Mouse (Mus musculus) bone marrow, adult 2 months (tissue): Measurements from ENCODE around the gene Nploc4. TPM values are rescaled to one million over a fixed set of nuclear protein-coding genes. Genes with fewer than 3 reads are reported as not detected.
A peak's percentile ranks its signal among the peaks of the same experiment; 100 is the strongest.

Experiments used
- H3K27ac ChIP-seq: fragments of 200-500 bp; 2 replicates; pipeline ENCODE4 v1.5.1; 2012; ENCODE audit warnings: low read depth, mild to moderate bottlenecking, control low read depth, inconsistent platforms, low read length; ENCODE audit not compliant: control insufficient read depth, poor library complexity, insufficient read depth
- H3K4me1 ChIP-seq: fragments of 200-500 bp; 2 replicates; pipeline ENCODE4 v1.6.1; 2011; ENCODE audit warnings: low read length; ENCODE audit not compliant: control insufficient read depth, insufficient read depth
- H3K4me3 ChIP-seq: fragments of 200-500 bp; replicated peaks from 2 replicates; pipeline ENCODE3; 2011; ENCODE audit warnings: mild to moderate bottlenecking, low read depth, low read length, control low read depth; ENCODE audit not compliant: control insufficient read depth
- CTCF ChIP-seq: fragments of 200-500 bp; IDR thresholded peaks from 2 replicates; pipeline ENCODE4 v1.5.1; 2011; ENCODE audit warnings: low read length, control low read depth; ENCODE audit not compliant: control insufficient read depth, insufficient read depth
- POLR2A ChIP-seq: fragments of 200-500 bp; IDR thresholded peaks from 2 replicates; pipeline ENCODE4 v1.6.1; 2011; ENCODE audit warnings: low read depth, mild to moderate bottlenecking, control low read depth, low read length, borderline replicate concordance; ENCODE audit not compliant: control insufficient read depth
- WGBS: fragments of 180-500 bp; shearing (Covaris S2); methylation state at CpG from one replicate; pipeline ENCODE4 v1.1.7; 2018; 5-methylcytosine and 5-hydroxymethylcytosine counted together
- polyA plus RNA-seq: library from polyadenylated mRNA; stranded (reverse); fragments of >200 nt; gene quantifications from 2 replicates; pipeline ENCODE4 v1.2.4, GENCODE M21; 2011; ENCODE audit warnings: low replicate concordance; ENCODE audit not compliant: missing spikeins, insufficient read depth, insufficient read length

The Nploc4 gene
- polyA plus RNA-seq, 1 experiment = 30.0 TPM

GRCm38 (mm10) chr11:120452246-120452645 is 14.7 kb upstream of the Nploc4 start:
- TF ChIP-seq CTCF (no peak), POLR2A (no peak)
- no peak overlapping the region for H3K27ac ChIP-seq
- peaks cover 10% of the 10 kb centered on the region for H3K4me1 ChIP-seq
- 85% methylated on average over 3 of the region's 3 CpGs for WGBS
- no peak overlapping the region for H3K4me3 ChIP-seq

- 88% methylated on average over 7 of the region's 7 CpGs for WGBS
- Histone ChIP-seq H3K4me3 (no peak overlapping the region), H3K4me1 (peaks cover 4% of the 10 kb centered on the region), H3K27ac (no peak overlapping the region)
- TF ChIP-seq POLR2A = no peak
- TF ChIP-seq CTCF = no peak
Observed at GRCm38 (mm10) chr11:120447179-120447578, 9.7 kb upstream of the Nploc4 start.

- Histone ChIP-seq H3K4me3 (no peak overlapping the region), H3K4me1 (no peaks in the 10 kb centered on the region), H3K27ac (no peak overlapping the region)
- 54% methylated on average over 3 of the region's 3 CpGs for WGBS
- TF ChIP-seq CTCF (no peak), POLR2A (no peak)
Observed at GRCm38 (mm10) chr11:120445475-120445874, 8.0 kb upstream of the Nploc4 start.

- Histone ChIP-seq H3K4me1 (0 out of 2 replicates have a peak, but pooled peaks cover 2% of the 10 kb centered on the region), H3K4me3 (no peak overlapping the region), H3K27ac (no peak overlapping the region)
- WGBS = 56% methylated on average over 6 of the region's 6 CpGs
- TF ChIP-seq POLR2A = no peak
- no peak for TF ChIP-seq CTCF
Observed at GRCm38 (mm10) chr11:120444106-120444505, 6.6 kb upstream of the Nploc4 start.

GRCm38 (mm10) chr11:120442765-120443280 is 5.3 kb upstream of the Nploc4 start:
- Histone ChIP-seq H3K4me1 (0 out of 2 replicates have a peak, but pooled peaks cover 2% of the 10 kb centered on the region), H3K27ac (no peak overlapping the region), H3K4me3 (no peak overlapping the region)
- WGBS = 85% methylated on average over 3 of the region's 3 CpGs
- no peak for TF ChIP-seq POLR2A
- TF ChIP-seq CTCF = no peak

- no peak within 1 kb of the TSS for H3K4me3 ChIP-seq
- TF ChIP-seq POLR2A (no peak), CTCF (no peak)
- H3K27ac ChIP-seq = no peak within 1 kb of the TSS
- 0 out of 2 replicates have a peak, but pooled peaks cover 2% of the 10 kb centered on the region for H3K4me1 ChIP-seq
- 88% methylated on average over 3 of the region's 3 CpGs for WGBS
Observed at GRCm38 (mm10) chr11:120442344-120442743, 4.8 kb upstream of the Nploc4 start, which contains the start of gene Tspan10. Gene Tspan10 (plus strand): TSS chr11:120442644.

- WGBS = 24% methylated on average over 12 of the region's 12 CpGs
- Histone ChIP-seq H3K27ac (no peak overlapping the region; the same call in 1 of the 2 replicates), H3K4me3 (peak overlapping the region; percentile 89), H3K4me1 (0 out of 2 replicates have a peak, but pooled peaks cover 2% of the 10 kb centered on the region)
- TF ChIP-seq POLR2A (no peak), CTCF (no peak)
Observed at GRCm38 (mm10) chr11:120437857-120438385, 413 bp upstream of the Nploc4 start.

- H3K4me1 ChIP-seq = no peaks in the 10 kb centered on the region
- no peak for TF ChIP-seq CTCF
- TF ChIP-seq POLR2A = no peak
- WGBS = 81% methylated on average over 3 of the region's 3 CpGs
- no peak overlapping the region for H3K4me3 ChIP-seq
- H3K27ac ChIP-seq = no peak overlapping the region
Observed at GRCm38 (mm10) chr11:120426727-120427126, 10.8 kb downstream of the Nploc4 start.

- TF ChIP-seq POLR2A = no peak
- TF ChIP-seq CTCF = peak; percentile 69
- 70% methylated on average over 9 of the region's 9 CpGs for WGBS
Observed at GRCm38 (mm10) chr11:120423569-120424295, 13.8 kb downstream of the Nploc4 start.

More at GRCm38 (mm10) chr11:120423569-120424295, 13.8 kb downstream of the Nploc4 start:
- H3K4me3 ChIP-seq = no peak overlapping the region
- H3K4me1 ChIP-seq = no peaks in the 10 kb centered on the region
- H3K27ac ChIP-seq = no peak overlapping the region
